Mouse (Mus musculus): ENCODE data around the gene Dnase2a. TPM values are rescaled to one million over a fixed set of nuclear protein-coding genes. Genes with fewer than 3 reads are reported as not detected.
A peak's percentile ranks its signal among the peaks of the same experiment; 100 is the strongest.

Gene Dnase2a
- polyA plus RNA-seq, 1 experiment from 2014 or later = 20.0 TPM

- H3K4me2 ChIP-seq (replicated peaks) = peak overlapping the region; percentile 71
- peak overlapping the region; percentile 62 for H3K4me3 ChIP-seq (replicated peaks)
- WGBS = 49% methylated on average over 20 of the region's 20 CpGs
- no peaks in the 10 kb centered on the region for H3K36me3 ChIP-seq
- no peaks in the 10 kb centered on the region for H3K9me3 ChIP-seq (replicated peaks)
- H3K9ac ChIP-seq = peak overlapping the region; percentile 44
- peak overlapping the region; percentile 68; the same call in 1 of the 2 replicates for H3K27ac ChIP-seq (replicated peaks)
- H3K27me3 ChIP-seq = peaks cover 32% of the 10 kb centered on the region
- ATAC-seq (ENCODE audit: insufficient number of reproducible peaks, low FRiP score, low TSS enrichment, low read depth) = no peak
- peaks cover 32% of the 10 kb centered on the region for H3K4me1 ChIP-seq
Observed at GRCm38 (mm10) chr8:84909162-84909767, 905 bp downstream of the Dnase2a start.

GRCm38 (mm10) chr8:84909949-84910348, 1.6 kb downstream of the Dnase2a start:
- peak overlapping the region; percentile 71 for H3K4me2 ChIP-seq (replicated peaks)
- no peaks in the 10 kb centered on the region for H3K9me3 ChIP-seq (replicated peaks)
- peaks cover 32% of the 10 kb centered on the region for H3K27me3 ChIP-seq
- H3K36me3 ChIP-seq = no peaks in the 10 kb centered on the region
- no peak for ATAC-seq (ENCODE audit: insufficient number of reproducible peaks, low FRiP score, low TSS enrichment, low read depth)
- H3K4me1 ChIP-seq = peaks cover 32% of the 10 kb centered on the region
- 43% methylated on average over 5 of the region's 5 CpGs for WGBS
- H3K9ac ChIP-seq = no peak overlapping the region
- no peak overlapping the region for H3K27ac ChIP-seq (replicated peaks)
- peak overlapping the region; percentile 62; the same call in 1 of the 2 replicates for H3K4me3 ChIP-seq (replicated peaks)

GRCm38 (mm10) chr8:84910551-84910950, 2.2 kb downstream of the Dnase2a start:
- H3K27me3 ChIP-seq = peaks cover 32% of the 10 kb centered on the region
- 80% methylated on average over 6 of the region's 6 CpGs for WGBS

GRCm38 (mm10) chr8:84911854-84912253, 3.5 kb downstream of the Dnase2a start:
- Histone ChIP-seq H3K4me2 (replicated peaks) (no peak overlapping the region), H3K9ac (no peak overlapping the region), H3K4me1 (peaks cover 32% of the 10 kb centered on the region), H3K27me3 (peaks cover 32% of the 10 kb centered on the region), H3K9me3 (replicated peaks) (no peaks in the 10 kb centered on the region), H3K36me3 (no peaks in the 10 kb centered on the region), H3K27ac (replicated peaks) (no peak overlapping the region), H3K4me3 (replicated peaks) (0 out of 2 replicates have a peak overlapping the region, but pooled peaks have one; percentile 42)
- no peak for ATAC-seq (ENCODE audit: insufficient number of reproducible peaks, low FRiP score, low TSS enrichment, low read depth)
- 86% methylated on average over 9 of the region's 9 CpGs for WGBS

More at GRCm38 (mm10) chr8:84910551-84910950, 2.2 kb downstream of the Dnase2a start:
- ATAC-seq (ENCODE audit: insufficient number of reproducible peaks, low FRiP score, low TSS enrichment, low read depth) = no peak
- Histone ChIP-seq H3K27ac (replicated peaks) (no peak overlapping the region), H3K4me1 (peaks cover 32% of the 10 kb centered on the region), H3K9ac (no peak overlapping the region), H3K9me3 (replicated peaks) (no peaks in the 10 kb centered on the region), H3K4me3 (replicated peaks) (no peak overlapping the region), H3K4me2 (replicated peaks) (no peak overlapping the region), H3K36me3 (no peaks in the 10 kb centered on the region)

- no peak overlapping the region for H3K27ac ChIP-seq (replicated peaks)
- H3K4me2 ChIP-seq (replicated peaks) = peak overlapping the region; percentile 83
- ATAC-seq (ENCODE audit: insufficient number of reproducible peaks, low FRiP score, low TSS enrichment, low read depth) = no peak
- H3K9ac ChIP-seq = no peak overlapping the region
- 20% methylated on average over 27 of the region's 27 CpGs for WGBS
- peak overlapping the region; percentile 42 for H3K4me3 ChIP-seq (replicated peaks)
- peaks cover 35% of the 10 kb centered on the region for H3K27me3 ChIP-seq
- H3K36me3 ChIP-seq = no peaks in the 10 kb centered on the region
- H3K9me3 ChIP-seq (replicated peaks) = no peaks in the 10 kb centered on the region
- H3K4me1 ChIP-seq = peaks cover 32% of the 10 kb centered on the region
Observed at GRCm38 (mm10) chr8:84912391-84912790, 4.0 kb downstream of the Dnase2a start.

GRCm38 (mm10) chr8:84912895-84913501, 4.6 kb downstream of the Dnase2a start:
- H3K4me1 ChIP-seq = peaks cover 32% of the 10 kb centered on the region
- H3K27me3 ChIP-seq = peaks cover 42% of the 10 kb centered on the region
- peak overlapping the region; percentile 42 for H3K4me3 ChIP-seq (replicated peaks)
- under 1% methylated on average over 55 of the region's 55 CpGs for WGBS
- H3K9me3 ChIP-seq (replicated peaks) = no peaks in the 10 kb centered on the region
- peak overlapping the region; percentile 83 for H3K4me2 ChIP-seq (replicated peaks)
- H3K9ac ChIP-seq = no peak overlapping the region
- no peaks in the 10 kb centered on the region for H3K36me3 ChIP-seq
- H3K27ac ChIP-seq (replicated peaks) = no peak overlapping the region
- no peak for ATAC-seq (ENCODE audit: insufficient number of reproducible peaks, low FRiP score, low TSS enrichment, low read depth)

- H3K27me3 ChIP-seq = peaks cover 45% of the 10 kb centered on the region
- ATAC-seq (ENCODE audit: insufficient number of reproducible peaks, low FRiP score, low TSS enrichment, low read depth) = no peak
- H3K4me2 ChIP-seq (replicated peaks) = peak overlapping the region; percentile 83
- H3K4me3 ChIP-seq (replicated peaks) = peak overlapping the region; percentile 42
- no peaks in the 10 kb centered on the region for H3K36me3 ChIP-seq
- WGBS = 12% methylated on average over 9 of the region's 9 CpGs
- no peak overlapping the region for H3K27ac ChIP-seq (replicated peaks)
- no peaks in the 10 kb centered on the region for H3K9me3 ChIP-seq (replicated peaks)
- H3K9ac ChIP-seq = no peak overlapping the region
- peaks cover 32% of the 10 kb centered on the region for H3K4me1 ChIP-seq
Observed at GRCm38 (mm10) chr8:84913502-84913900, 5.1 kb downstream of the Dnase2a start.

DNA sequence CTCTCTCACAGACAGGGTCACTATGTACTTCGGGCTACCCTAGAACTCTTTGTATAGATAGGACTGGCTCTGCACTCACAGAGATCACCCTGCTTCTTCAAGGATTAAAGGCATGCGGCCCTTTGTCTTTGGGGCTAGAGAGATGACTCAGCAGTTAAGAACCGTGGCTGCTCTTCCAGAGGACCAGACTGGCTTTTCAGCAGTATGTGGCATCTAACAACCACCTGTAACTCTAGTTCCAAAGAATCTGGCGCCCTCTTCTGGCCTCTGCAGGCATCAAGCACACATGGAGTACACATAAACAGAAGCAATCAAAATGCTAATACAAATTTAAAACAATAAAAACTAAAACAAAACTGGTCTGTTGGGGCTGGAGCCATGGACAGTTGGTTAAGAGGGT, 5.6 kb downstream of the Dnase2a start:
- no peak overlapping the region for H3K27ac ChIP-seq (replicated peaks)
- H3K9ac ChIP-seq = no peak overlapping the region
- H3K4me1 ChIP-seq = peaks cover 30% of the 10 kb centered on the region
- no peaks in the 10 kb centered on the region for H3K36me3 ChIP-seq
- ATAC-seq (ENCODE audit: insufficient number of reproducible peaks, low FRiP score, low TSS enrichment, low read depth) = no peak
- H3K27me3 ChIP-seq = peaks cover 45% of the 10 kb centered on the region
- no peak overlapping the region for H3K4me3 ChIP-seq (replicated peaks)
- WGBS = 31% methylated on average over 4 of the region's 4 CpGs
- H3K9me3 ChIP-seq (replicated peaks) = no peaks in the 10 kb centered on the region
- peak overlapping the region; percentile 83 for H3K4me2 ChIP-seq (replicated peaks)

DNA sequence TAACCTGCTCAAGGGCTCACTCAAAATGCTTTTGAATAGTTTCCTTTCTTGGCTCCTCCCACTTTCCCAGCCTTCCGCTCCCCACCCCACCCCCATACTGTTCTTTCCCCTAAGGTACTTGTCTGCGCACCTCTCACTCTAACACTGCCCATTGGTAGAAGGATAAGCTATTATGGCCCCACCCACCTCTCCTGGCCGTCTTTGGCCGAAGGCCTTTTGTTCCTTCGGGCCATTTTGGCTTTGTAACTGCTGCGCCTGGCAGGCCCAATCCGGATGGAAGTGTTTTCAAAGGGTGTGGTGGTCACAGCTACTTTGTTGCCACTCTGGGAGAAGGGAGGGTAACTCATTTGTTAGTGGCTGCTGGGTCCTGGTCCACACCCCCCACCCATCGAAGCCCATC, 6.9 kb downstream of the Dnase2a start:
- no peak overlapping the region for H3K4me2 ChIP-seq (replicated peaks)
- H3K27ac ChIP-seq (replicated peaks) = no peak overlapping the region
- H3K4me1 ChIP-seq = peaks cover 18% of the 10 kb centered on the region
- H3K4me3 ChIP-seq (replicated peaks) = no peak overlapping the region
- WGBS = 80% methylated on average over 8 of the region's 8 CpGs
- H3K36me3 ChIP-seq = no peaks in the 10 kb centered on the region
- ATAC-seq (ENCODE audit: insufficient number of reproducible peaks, low FRiP score, low TSS enrichment, low read depth) = no peak
- H3K9ac ChIP-seq = no peak overlapping the region
- peaks cover 44% of the 10 kb centered on the region for H3K27me3 ChIP-seq
- H3K9me3 ChIP-seq (replicated peaks) = no peaks in the 10 kb centered on the region

DNA sequence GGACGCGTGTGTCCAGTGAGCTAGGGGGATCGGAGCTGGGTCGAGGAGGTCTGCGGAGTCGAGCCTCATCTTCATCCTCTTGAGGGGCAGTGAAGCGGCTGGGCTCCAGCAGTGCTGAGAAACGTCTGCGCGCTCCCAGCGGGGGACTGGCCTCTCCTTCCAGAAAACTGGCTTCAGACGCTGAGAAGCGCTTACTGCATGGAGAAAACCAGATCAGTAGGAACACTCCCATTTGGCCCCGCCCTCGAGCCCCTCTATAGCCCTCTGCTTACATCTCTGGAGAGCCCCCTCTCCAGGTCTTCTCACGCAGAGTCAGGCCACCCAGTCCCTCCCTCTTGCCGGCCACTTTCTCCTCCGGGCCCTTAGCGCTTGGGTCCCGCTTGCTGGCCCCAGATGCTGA, 9.4 kb downstream of the Dnase2a start:
- H3K36me3 ChIP-seq = no peaks in the 10 kb centered on the region
- H3K4me1 ChIP-seq = peaks cover 8% of the 10 kb centered on the region
- WGBS = 34% methylated on average over 20 of the region's 20 CpGs
- H3K4me3 ChIP-seq (replicated peaks) = no peak overlapping the region
- no peak overlapping the region for H3K27ac ChIP-seq (replicated peaks)
- no peak for ATAC-seq (ENCODE audit: insufficient number of reproducible peaks, low FRiP score, low TSS enrichment, low read depth)
- no peak overlapping the region for H3K4me2 ChIP-seq (replicated peaks)
- H3K9me3 ChIP-seq (replicated peaks) = no peaks in the 10 kb centered on the region
- peaks cover 23% of the 10 kb centered on the region for H3K27me3 ChIP-seq
- H3K9ac ChIP-seq = no peak overlapping the region

DNA sequence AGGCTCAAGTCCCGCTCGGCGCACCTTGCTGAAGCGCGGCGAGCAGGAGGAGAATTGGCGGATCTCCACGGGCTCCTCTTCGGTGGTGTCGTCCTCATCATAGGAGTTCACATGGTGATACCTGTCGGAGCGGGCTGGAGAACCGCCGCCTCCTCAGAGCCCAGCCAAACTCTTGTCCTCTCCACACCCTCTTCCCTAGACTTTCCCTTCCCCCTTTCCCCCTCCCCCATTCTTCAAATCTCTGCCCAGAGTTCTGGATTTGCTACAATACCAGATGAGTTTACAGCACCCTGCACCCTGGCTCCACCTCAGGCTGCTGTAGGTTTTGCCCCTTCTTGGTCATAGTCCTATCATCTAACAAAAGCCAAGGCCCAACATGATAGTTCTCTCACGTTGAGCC, 10.3 kb downstream of the Dnase2a start:
- Histone ChIP-seq H3K4me2 (replicated peaks) (no peak overlapping the region), H3K9ac (no peak overlapping the region), H3K36me3 (no peaks in the 10 kb centered on the region), H3K27ac (replicated peaks) (no peak overlapping the region), H3K27me3 (peaks cover 18% of the 10 kb centered on the region), H3K9me3 (replicated peaks) (no peaks in the 10 kb centered on the region), H3K4me1 (no peaks in the 10 kb centered on the region), H3K4me3 (replicated peaks) (no peak overlapping the region)
- 89% methylated on average over 15 of the region's 15 CpGs for WGBS
- ATAC-seq (ENCODE audit: insufficient number of reproducible peaks, low FRiP score, low TSS enrichment, low read depth) = no peak

GRCm38 (mm10) chr8:84921596-84921995, 13.2 kb downstream of the Dnase2a start:
- no peak overlapping the region for H3K4me3 ChIP-seq (replicated peaks)
- no peak overlapping the region for H3K4me2 ChIP-seq (replicated peaks)
- ATAC-seq (ENCODE audit: insufficient number of reproducible peaks, low FRiP score, low TSS enrichment, low read depth) = no peak
- peaks cover 13% of the 10 kb centered on the region; the same call in 1 of the 2 replicates for H3K27me3 ChIP-seq
- no peaks in the 10 kb centered on the region for H3K4me1 ChIP-seq
- H3K9ac ChIP-seq = no peak overlapping the region
- 59% methylated on average over 2 of the region's 2 CpGs for WGBS
- no peaks in the 10 kb centered on the region for H3K9me3 ChIP-seq (replicated peaks)
- H3K27ac ChIP-seq (replicated peaks) = no peak overlapping the region
- no peaks in the 10 kb centered on the region for H3K36me3 ChIP-seq
